Mouse (Mus musculus): ENCODE results near the gene Rtp2. TPM values are rescaled to one million over a fixed set of nuclear protein-coding genes. Genes with fewer than 3 reads are reported as not detected.

Gene Rtp2
- polyA plus RNA-seq, 1 experiment, result not detected

- no peak overlapping the region for H3K27ac ChIP-seq (ENCODE audit: insufficient read depth, low read depth, low read length)
- H3K4me3 ChIP-seq (ENCODE audit: insufficient read depth, low read length), result peak overlapping the region; percentile 50
- peak; percentile 77; the same call in 1 of the 2 replicates for TF ChIP-seq CTCF (IDR thresholded peaks at IDR 0.05; ENCODE audit: low read depth, low read length)
- TF ChIP-seq POLR2A (IDR thresholded peaks at IDR 0.05; ENCODE audit: borderline replicate concordance, low read depth, low read length), result no peak
- H3K4me1 ChIP-seq (ENCODE audit: control insufficient read depth, insufficient read depth, low read length), result peaks cover 5% of the 10 kb centered on the region; the same call in 1 of the 2 replicates
Measured at GRCm38 (mm10) chr16:23897984-23898586, 34.1 kb downstream of the Rtp2 start.

- Histone ChIP-seq H3K27ac (ENCODE audit: insufficient read depth, low read depth, low read length) (no peak overlapping the region), H3K4me3 (ENCODE audit: insufficient read depth, low read length) (peak overlapping the region; percentile 50), H3K4me1 (ENCODE audit: control insufficient read depth, insufficient read depth, low read length) (peaks cover 5% of the 10 kb centered on the region; the same call in 1 of the 2 replicates)
- TF ChIP-seq POLR2A (IDR thresholded peaks at IDR 0.05; ENCODE audit: borderline replicate concordance, low read depth, low read length), result no peak
- TF ChIP-seq CTCF (IDR thresholded peaks at IDR 0.05; ENCODE audit: low read depth, low read length), result no peak
Measured at GRCm38 (mm10) chr16:23897486-23897885, 34.7 kb downstream of the Rtp2 start.

- no peak for TF ChIP-seq POLR2A (IDR thresholded peaks at IDR 0.05; ENCODE audit: borderline replicate concordance, low read depth, low read length)
- no peak for TF ChIP-seq CTCF (IDR thresholded peaks at IDR 0.05; ENCODE audit: low read depth, low read length)
- peaks cover 5% of the 10 kb centered on the region; the same call in 1 of the 2 replicates for H3K4me1 ChIP-seq (ENCODE audit: control insufficient read depth, insufficient read depth, low read length)
- H3K27ac ChIP-seq (ENCODE audit: insufficient read depth, low read depth, low read length), result no peak overlapping the region
- H3K4me3 ChIP-seq (ENCODE audit: insufficient read depth, low read length), result no peak overlapping the region
Measured at GRCm38 (mm10) chr16:23895135-23895534, 37.1 kb downstream of the Rtp2 start.

- Histone ChIP-seq H3K4me3 (ENCODE audit: insufficient read depth, low read length) (no peak within 1 kb of the TSS), H3K27ac (ENCODE audit: insufficient read depth, low read depth, low read length) (no peak within 1 kb of the TSS), H3K4me1 (ENCODE audit: control insufficient read depth, insufficient read depth, low read length) (no peaks in the 10 kb centered on the region)
- TF ChIP-seq CTCF (IDR thresholded peaks at IDR 0.05; ENCODE audit: low read depth, low read length) (no peak), POLR2A (IDR thresholded peaks at IDR 0.05; ENCODE audit: borderline replicate concordance, low read depth, low read length) (no peak)
Measured at GRCm38 (mm10) chr16:23890636-23891035, 41.6 kb downstream of the Rtp2 start, which contains the start of gene Sst. TSS of gene Sst (minus strand) at chr16:23890958.

- TF ChIP-seq POLR2A (IDR thresholded peaks at IDR 0.05; ENCODE audit: borderline replicate concordance, low read depth, low read length) (no peak), CTCF (IDR thresholded peaks at IDR 0.05; ENCODE audit: low read depth, low read length) (no peak)
- H3K4me3 ChIP-seq (ENCODE audit: insufficient read depth, low read length), result no peak overlapping the region
Measured at GRCm38 (mm10) chr16:23890151-23890550, 42.0 kb downstream of the Rtp2 start.

GRCm38 (mm10) chr16:23887910-23888579, 44.1 kb downstream of the Rtp2 start:
- Histone ChIP-seq H3K4me1 (ENCODE audit: control insufficient read depth, insufficient read depth, low read length) (no peaks in the 10 kb centered on the region), H3K4me3 (ENCODE audit: insufficient read depth, low read length) (no peak overlapping the region), H3K27ac (ENCODE audit: insufficient read depth, low read depth, low read length) (no peak overlapping the region)
- TF ChIP-seq POLR2A (IDR thresholded peaks at IDR 0.05; ENCODE audit: borderline replicate concordance, low read depth, low read length) (no peak), CTCF (IDR thresholded peaks at IDR 0.05; ENCODE audit: low read depth, low read length) (no peak)

More at GRCm38 (mm10) chr16:23890151-23890550, 42.0 kb downstream of the Rtp2 start:
- H3K27ac ChIP-seq (ENCODE audit: insufficient read depth, low read depth, low read length), result no peak overlapping the region
- no peaks in the 10 kb centered on the region for H3K4me1 ChIP-seq (ENCODE audit: control insufficient read depth, insufficient read depth, low read length)

GRCm38 (mm10) chr16:23885098-23885497, 47.1 kb downstream of the Rtp2 start:
- Histone ChIP-seq H3K4me3 (ENCODE audit: insufficient read depth, low read length) (no peak overlapping the region), H3K4me1 (ENCODE audit: control insufficient read depth, insufficient read depth, low read length) (no peaks in the 10 kb centered on the region), H3K27ac (ENCODE audit: insufficient read depth, low read depth, low read length) (no peak overlapping the region)
- no peak for TF ChIP-seq CTCF (IDR thresholded peaks at IDR 0.05; ENCODE audit: low read depth, low read length)
- TF ChIP-seq POLR2A (IDR thresholded peaks at IDR 0.05; ENCODE audit: borderline replicate concordance, low read depth, low read length), result no peak

Other genes with a start within 250 kb of the Rtp2 start
- not detected in 2 replicates for gene Sst, start 41.4 kb downstream of the Rtp2 start, polyA plus RNA-seq (2012; ENCODE audit: insufficient read depth, insufficient read length, missing spikeins)
- not detected in 2 replicates for gene Gm37419, start 56.1 kb upstream of the Rtp2 start, polyA plus RNA-seq (2012; ENCODE audit: insufficient read depth, insufficient read length, missing spikeins)
- 41.0 and 47.5 TPM in 2 replicates for gene Bcl6, start 56.5 kb upstream of the Rtp2 start, polyA plus RNA-seq (2012; ENCODE audit: insufficient read depth, insufficient read length, missing spikeins)